Mouse (Mus musculus) cerebellum, postnatal 10 days (tissue): Measurements from ENCODE around the gene Ticam1.

Experiments used
- DNase-seq, 2 experiments: peaks; one replicate each; pipeline ENCODE4 v3.0.0; 2021; ENCODE audit warnings: mixed read lengths in 2 of 2

The Ticam1 gene

DNA sequence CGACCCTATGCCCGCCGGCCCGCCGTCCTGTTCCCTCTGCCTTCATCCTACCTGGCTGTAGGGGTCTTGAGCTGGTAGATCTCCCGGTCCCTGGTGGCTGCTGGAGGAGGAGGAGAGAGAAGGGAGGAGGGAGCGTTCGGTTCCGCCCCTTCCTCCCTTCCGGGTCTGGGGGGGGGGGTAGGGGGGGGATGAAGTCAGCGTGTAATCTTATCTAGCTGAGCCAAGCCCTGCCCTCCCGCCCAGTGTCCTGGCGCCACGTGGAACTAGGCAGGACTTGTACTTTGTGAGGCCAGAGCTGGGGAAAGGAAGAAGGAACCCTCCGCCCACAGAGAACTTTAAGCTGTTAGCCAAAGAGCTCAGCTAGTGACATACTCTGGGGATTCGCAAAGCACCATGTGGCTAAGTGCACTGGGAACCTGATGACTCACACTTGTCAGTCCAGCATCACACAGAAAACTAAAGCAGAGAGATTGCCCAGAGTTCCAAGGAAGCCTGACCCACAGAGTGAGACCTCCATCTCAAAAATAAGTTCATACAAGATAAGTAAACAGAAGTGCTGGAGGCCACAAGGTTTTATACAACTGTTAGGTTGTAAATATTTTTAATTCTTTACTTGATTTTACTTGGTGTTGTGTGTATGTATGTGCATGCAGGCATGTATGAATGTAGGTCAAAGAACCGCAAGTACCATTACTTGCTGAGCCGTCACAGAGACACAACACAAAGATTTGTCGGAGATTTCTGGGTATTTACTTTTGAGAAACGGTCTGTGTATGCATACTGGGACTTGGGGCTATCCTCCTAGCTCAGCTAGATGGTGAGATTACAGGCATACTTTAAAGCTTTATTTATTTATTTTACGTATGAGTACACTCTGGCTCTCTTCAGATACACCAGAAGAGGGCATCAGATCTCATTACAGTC is at the start of gene Ticam1:
Gene Ticam1 (minus strand): TSS at position 144 of the 924 bp plus-strand sequence.
- peak; percentile 68 to 80 for DNase-seq

DNA sequence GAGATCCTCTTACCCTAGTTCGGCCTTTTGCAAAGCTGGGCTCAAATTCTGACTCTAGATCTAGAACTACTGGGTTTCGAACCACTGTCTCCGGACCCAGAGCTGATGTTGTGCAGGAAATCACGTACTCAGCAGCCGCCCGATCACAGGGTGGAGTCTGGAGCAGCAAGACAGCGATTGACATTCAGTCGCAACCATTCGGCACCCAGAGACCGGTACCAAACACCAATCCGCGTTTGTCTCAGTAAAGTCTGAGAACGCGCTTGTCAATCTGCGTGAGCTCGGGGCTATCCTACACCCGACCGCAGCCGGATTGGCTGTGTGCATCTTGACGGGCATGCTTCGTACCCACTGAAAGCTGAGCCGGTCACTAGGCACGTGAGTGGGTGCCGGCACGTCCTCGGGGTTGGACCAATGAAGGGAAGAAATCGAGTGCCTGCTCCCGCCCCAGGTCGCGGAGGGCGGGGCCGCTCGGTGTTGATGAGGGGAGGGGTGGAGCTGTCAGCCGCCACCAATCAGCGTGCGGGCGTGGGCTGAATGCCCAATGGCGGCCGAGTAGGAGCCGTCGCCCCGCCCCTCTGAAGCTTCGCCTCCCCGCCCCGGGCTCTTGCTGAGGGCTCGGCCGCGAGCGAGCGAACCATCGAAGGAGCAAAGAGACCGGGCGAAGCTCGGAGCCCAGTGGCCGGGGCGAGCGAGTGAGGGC is 49.0 kb upstream of the Ticam1 start, which contains the start of gene Kdm4b:
Gene Kdm4b (plus strand): TSS at position 613 of the 703 bp plus-strand sequence.
- peak; percentile 100 for DNase-seq

GRCm38 (mm10) chr17:56324419-56324818 is 47.8 kb upstream of the Ticam1 start:
- no peak for DNase-seq

DNA sequence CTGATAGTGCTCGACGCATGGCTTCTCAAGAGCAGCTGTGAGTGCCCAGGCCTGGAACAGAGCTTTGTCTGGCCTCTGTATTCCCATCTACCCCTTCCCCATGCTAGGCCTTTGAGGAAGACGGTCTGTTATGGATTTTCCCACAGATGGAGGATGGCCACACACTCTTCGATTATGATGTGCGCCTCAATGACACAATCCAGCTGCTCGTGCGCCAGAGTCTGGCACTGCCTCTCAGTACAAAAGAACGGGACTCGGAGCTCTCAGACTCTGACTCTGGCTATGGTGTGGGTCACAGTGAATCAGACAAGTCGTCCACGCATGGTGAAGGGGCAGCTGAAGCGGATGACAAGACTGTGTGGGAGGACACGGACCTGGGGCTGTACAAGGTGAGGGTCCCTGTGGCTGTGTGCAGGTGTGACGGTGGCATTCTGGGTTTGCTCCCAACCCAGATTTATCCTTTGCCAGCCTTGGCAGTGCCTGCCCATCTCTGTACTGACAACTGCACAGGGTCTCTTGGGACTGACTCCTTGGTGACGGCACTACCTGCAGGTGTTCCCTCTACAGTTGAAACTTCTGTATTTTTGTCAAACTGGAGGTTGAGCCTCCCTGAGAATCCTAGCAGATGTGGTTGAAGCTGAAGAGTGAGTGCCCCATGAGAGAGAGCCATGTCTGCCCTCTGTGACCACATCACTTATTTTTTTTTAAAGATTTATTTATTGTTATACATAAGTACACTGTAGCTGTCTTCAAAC is 32.8 kb upstream of the Ticam1 start:
- no peak for DNase-seq

DNA sequence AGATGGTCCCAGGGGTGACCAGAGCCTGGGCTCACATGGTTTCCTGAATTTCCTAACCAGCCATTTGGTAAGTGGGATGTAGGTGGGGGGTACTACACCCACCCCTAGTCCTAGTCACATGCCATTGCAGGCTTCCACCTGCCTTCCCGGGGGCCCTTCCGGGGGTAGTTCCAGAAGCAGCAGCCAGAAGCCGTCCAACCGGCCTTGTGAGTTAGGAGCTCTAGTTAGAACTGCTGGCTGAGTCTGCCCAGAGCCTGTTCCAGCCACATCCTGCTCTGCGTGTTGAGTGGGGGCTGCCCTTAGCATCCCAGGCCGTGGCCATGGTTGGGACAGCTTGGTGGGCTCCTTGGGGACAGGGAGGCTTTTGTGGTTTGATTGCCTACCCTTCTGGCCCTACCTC is 31.5 kb upstream of the Ticam1 start:
- no peak for DNase-seq

GRCm38 (mm10) chr17:56305826-56306225 is 29.2 kb upstream of the Ticam1 start:
- DNase-seq: peak; percentile 69 to 72

- DNase-seq: peak in 1 of 2 experiments; percentile 24
Observed at GRCm38 (mm10) chr17:56305156-56305555, 28.6 kb upstream of the Ticam1 start.

- DNase-seq: peak in 1 of 2 experiments; percentile 20
Observed at GRCm38 (mm10) chr17:56304718-56305117, 28.1 kb upstream of the Ticam1 start.

GRCm38 (mm10) chr17:56303847-56304586 is 27.4 kb upstream of the Ticam1 start:
- DNase-seq: peak; percentile 98

DNA sequence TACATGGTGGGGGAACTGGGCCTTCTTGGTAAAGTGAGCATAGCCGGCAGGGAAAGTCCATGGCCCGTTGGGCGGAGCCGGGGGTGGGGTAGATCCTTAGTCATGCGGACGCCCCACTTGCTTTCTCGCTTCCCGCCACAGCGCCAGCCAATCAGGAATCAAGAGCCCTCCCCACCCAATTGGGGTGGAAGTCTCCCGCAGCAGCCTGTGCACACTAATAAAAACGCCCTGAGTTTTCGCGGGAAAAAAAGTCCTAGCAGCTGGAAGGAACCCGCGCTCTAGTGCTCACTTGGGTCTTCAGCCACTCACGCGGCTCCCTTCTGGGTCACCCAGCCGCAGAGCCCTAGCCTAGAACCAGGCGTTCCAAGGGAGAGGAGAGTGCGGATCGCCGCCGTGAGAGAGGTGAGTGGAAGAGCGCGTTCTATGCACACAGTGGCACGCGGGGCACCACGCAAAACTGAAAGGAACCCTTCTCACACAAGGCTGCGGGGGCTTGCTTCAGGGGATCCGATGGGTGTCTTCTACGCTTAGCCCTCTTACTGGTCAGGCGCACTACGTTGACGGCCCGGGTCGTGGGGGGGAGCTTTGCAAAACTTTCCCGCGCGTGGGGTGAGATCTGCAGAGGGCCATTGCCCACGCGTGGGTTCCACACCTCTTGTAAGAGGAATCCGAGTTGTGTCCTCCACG is 26.7 kb upstream of the Ticam1 start, which contains the start of gene Uhrf1:
Gene Uhrf1 (plus strand): TSS at position 162 of the 687 bp plus-strand sequence.
- DNase-seq: peak; percentile 59 to 77

DNA sequence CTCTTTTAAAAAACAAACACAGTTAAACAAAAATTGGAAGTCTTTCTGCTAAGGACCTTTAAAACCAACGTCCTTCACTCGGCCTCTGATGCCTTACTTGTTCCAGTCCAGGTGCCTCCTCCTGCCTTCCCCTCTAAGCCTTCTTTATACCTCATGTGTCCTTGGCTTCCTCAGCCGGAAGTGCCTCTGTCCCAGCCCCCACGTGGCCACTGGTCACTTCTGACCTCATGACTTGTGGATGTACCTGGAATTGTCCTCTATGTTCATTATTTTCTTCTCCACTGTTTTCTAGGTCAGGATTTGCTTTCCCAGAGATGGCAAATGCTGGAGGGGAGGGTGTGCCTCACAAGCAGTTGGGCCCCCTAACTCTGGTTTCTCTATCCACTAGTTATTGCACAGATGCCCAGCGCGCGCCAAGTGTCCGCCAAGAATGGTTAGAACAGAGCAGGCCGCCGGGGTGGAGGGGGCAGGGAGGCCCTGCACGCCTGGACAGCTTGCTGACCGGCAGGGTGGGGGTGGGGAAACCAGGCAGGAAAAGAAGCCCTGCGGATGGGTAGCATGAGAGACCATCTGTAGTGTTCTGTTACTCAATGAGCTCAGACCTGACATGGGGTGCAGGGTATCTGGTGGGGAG is 25.9 kb upstream of the Ticam1 start:
- peak; percentile 50 to 67 for DNase-seq

DNA sequence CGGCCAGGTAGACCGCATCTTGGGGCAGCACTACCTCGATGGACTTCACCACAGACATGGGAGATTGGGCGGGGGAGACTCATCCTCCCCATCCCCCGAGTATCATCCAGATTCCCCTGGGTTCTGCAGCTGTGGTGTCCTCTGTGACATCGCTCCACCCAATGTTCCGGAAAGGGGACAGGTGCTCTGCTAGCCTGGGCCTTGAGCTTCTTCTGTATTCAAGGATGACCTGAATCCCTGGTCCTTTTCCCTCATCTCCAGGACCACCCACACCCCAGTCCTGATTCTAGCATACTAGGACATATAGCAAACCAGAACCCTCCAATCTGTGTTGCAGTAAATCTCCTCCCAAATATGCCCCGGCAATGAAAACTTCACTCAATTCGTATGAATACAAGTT is 23.6 kb upstream of the Ticam1 start, which contains the start of gene Arrdc5:
Gene Arrdc5 (minus strand): TSS at position 101 of the 400 bp plus-strand sequence.
- no peak for DNase-seq

DNA sequence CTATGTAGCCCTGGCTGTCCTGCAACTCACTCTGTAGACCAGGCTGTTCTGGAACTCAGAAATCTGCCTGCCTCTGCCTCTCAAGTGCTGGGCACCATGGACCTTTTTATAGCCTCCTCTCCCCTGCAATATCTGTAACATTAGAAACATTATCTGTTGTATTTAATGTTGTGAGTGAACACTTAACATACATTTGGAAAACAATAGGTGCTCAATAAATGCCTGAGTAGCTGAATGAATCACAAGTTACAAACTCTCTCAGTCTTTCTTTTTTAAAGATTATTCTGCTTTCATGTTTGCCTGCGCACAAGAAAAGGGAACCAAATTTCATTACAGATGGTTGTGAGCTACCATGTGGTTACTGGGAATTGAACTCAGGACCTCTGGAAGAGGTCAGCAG is 21.7 kb upstream of the Ticam1 start:
- no peak for DNase-seq

- DNase-seq: no peak
Observed at GRCm38 (mm10) chr17:56296201-56296600, 19.6 kb upstream of the Ticam1 start.

- peak; percentile 92 to 95 for DNase-seq
Observed at GRCm38 (mm10) chr17:56294241-56294640, 17.7 kb upstream of the Ticam1 start.

DNA sequence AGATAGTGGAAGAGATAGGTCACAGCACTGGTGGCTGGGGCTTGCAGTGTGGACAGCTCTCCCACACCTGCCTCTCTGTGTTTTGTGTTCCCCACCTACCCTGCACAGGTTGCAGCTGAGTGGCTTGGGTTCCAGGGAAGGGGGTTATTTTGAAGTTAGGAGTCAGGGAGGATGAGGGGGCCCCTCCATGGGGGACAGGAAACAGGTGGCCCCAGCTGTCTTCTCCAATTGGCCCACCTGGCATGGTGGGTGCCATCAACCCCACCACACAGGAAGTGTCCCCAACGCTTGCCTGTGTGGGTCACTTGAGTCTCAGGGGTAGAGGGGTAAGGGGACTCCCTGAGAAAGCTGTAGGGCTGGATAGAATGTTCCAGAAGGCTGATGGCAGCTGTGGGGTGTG is 16.7 kb upstream of the Ticam1 start:
- DNase-seq: peak in 1 of 2 experiments; percentile 17

GRCm38 (mm10) chr17:56292531-56293222 is 16.1 kb upstream of the Ticam1 start, which contains the start of gene Plin3:
Gene Plin3 (minus strand): TSS chr17:56292873.
- DNase-seq: peak in 1 of 2 experiments; percentile 23

- DNase-seq: no peak
Observed at GRCm38 (mm10) chr17:56291826-56292475, 15.4 kb upstream of the Ticam1 start.

DNA sequence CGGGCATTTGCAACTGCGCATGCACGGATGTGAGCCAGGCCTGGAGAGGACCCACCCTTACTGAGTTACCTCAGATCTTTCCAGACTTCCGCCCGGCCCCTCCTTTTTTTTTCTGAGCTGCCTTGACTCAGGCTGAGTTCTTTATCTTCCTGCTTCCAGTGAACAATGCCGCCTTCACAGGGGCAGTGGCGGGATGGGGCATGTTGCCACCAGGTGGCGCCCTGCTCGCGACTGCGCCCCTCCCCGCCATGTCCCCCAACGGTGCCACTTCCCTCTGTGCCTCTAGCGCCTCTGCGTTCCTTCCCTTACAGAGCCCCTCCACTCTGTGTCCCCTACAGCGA is 14.6 kb upstream of the Ticam1 start:
- DNase-seq: peak; percentile 87 to 88
